Mouse (Mus musculus) heart, postnatal 0 days (tissue): Measurements from ENCODE around the gene Palld. TPM values are rescaled to one million over a fixed set of nuclear protein-coding genes. Genes with fewer than 3 reads are reported as not detected.

Experiments
- ATAC-seq: fragments of 200-750 bp; cut with Nextera tagmentation; 2 replicates; pipeline ENCODE4 v1.8.0; 2017; ENCODE audit warnings: low read depth, moderate number of reproducible peaks, moderate library complexity; ENCODE audit not compliant: insufficient read depth
- DNase-seq: peaks from one replicate; pipeline ENCODE4 v3.0.0-alpha.2; 2016; ENCODE audit warnings: low spot score
- H3K27ac ChIP-seq: fragments of 300-500 bp; sonication (generic); 2 replicates; pipeline ENCODE4 v1.5.1; 2014; ENCODE audit warnings: low read depth, mild to moderate bottlenecking
- H3K27me3 ChIP-seq: fragments of 300-500 bp; sonication (generic); 2 replicates; pipeline ENCODE4 v1.6.1; 2014; ENCODE audit warnings: low read length, mixed read lengths; ENCODE audit not compliant: control insufficient read depth, insufficient read depth
- H3K36me3 ChIP-seq: fragments of 300-500 bp; sonication (generic); replicated peaks from 2 replicates; pipeline ENCODE4 v1.6.1; 2014; ENCODE audit warnings: low read length, mixed read lengths; ENCODE audit not compliant: control insufficient read depth, insufficient read depth
- H3K4me1 ChIP-seq: fragments of 300-500 bp; sonication (generic); 2 replicates; pipeline ENCODE4 v1.6.1; 2014; ENCODE audit warnings: antibody characterized with exemption; ENCODE audit not compliant: control insufficient read depth, insufficient read depth
- H3K4me2 ChIP-seq: fragments of 300-500 bp; sonication (generic); 2 replicates; pipeline ENCODE4 v1.6.1; 2014; ENCODE audit warnings: low read depth, mild to moderate bottlenecking, low read length, moderate library complexity
- H3K4me3 ChIP-seq: fragments of 300-500 bp; sonication (generic); 2 replicates; pipeline ENCODE4 v1.5.1; 2014; ENCODE audit warnings: low read depth, low read length
- H3K9ac ChIP-seq: fragments of 300-500 bp; sonication (generic); replicated peaks from 2 replicates; pipeline ENCODE4 v1.6.1; 2014; ENCODE audit warnings: low read depth, low read length, mixed read lengths
- H3K9me3 ChIP-seq: fragments of 300-500 bp; sonication (generic); replicated peaks from 2 replicates; pipeline ENCODE4 v1.6.1; 2016; ENCODE audit warnings: low read length; ENCODE audit not compliant: control insufficient read depth
- CTCF ChIP-seq: IDR thresholded peaks from 2 replicates; pipeline ENCODE4 v1.5.1; 2016; ENCODE audit warnings: antibody characterized with exemption, control low read depth, low read depth
- EP300 ChIP-seq: IDR thresholded peaks from 2 replicates; pipeline ENCODE4 v1.6.1; 2016; ENCODE audit warnings: antibody characterized with exemption, low read depth
- WGBS: fragments of 180-500 bp; shearing (Covaris S2); extraction: QIAGEN DNeasy Blood & Tissue Kit; methylation state at CpG from one replicate; pipeline ENCODE4 v1.1.7; 2014; 5-methylcytosine and 5-hydroxymethylcytosine counted together
- polyA plus RNA-seq: library from polyadenylated mRNA; unstranded; fragments of >200 nt; fragmentation: Nextera tagmentation; extraction: Ambion mirVana; gene quantifications from 2 replicates; pipeline ENCODE4 v1.2.1, GENCODE M21; 2015
- total RNA-seq: library from RNA; depleted of rRNA; stranded (reverse); fragments of >200 nt; gene quantifications from 2 replicates; pipeline ENCODE4 v1.2.3, GENCODE M21; 2014; ENCODE audit warnings: low replicate concordance

Gene Palld
- total and polyA plus RNA-seq, 2 experiments from 2014 or later: 103 to 127 TPM

GRCm38 (mm10) chr8:61559979-61560378, 342.5 kb downstream of the Palld start:
- H3K4me2 ChIP-seq: no peak overlapping the region
- WGBS: 84% methylated on average over 4 of the region's 4 CpGs
- H3K9ac ChIP-seq: no peak overlapping the region
- H3K4me3 ChIP-seq: no peak overlapping the region
- ATAC-seq: no peak
- H3K9me3 ChIP-seq: no peaks in the 10 kb centered on the region
- H3K27ac ChIP-seq: peak overlapping the region; percentile 37
- DNase-seq: no peak
- H3K4me1 ChIP-seq: peaks cover 32% of the 10 kb centered on the region
- no peaks in the 10 kb centered on the region; the same call in 1 of the 2 replicates for H3K36me3 ChIP-seq
- H3K27me3 ChIP-seq: no peaks in the 10 kb centered on the region
- TF ChIP-seq EP300 (no peak), CTCF (no peak)

GRCm38 (mm10) chr8:61559450-61559849, 343.0 kb downstream of the Palld start:
- no peaks in the 10 kb centered on the region for H3K27me3 ChIP-seq
- no peaks in the 10 kb centered on the region; the same call in 1 of the 2 replicates for H3K36me3 ChIP-seq
- H3K4me1 ChIP-seq: peaks cover 32% of the 10 kb centered on the region
- no peak overlapping the region for H3K4me2 ChIP-seq
- no peaks in the 10 kb centered on the region for H3K9me3 ChIP-seq
- no peak for DNase-seq
- peak overlapping the region; percentile 37 for H3K27ac ChIP-seq
- TF ChIP-seq EP300 (no peak), CTCF (no peak)
- WGBS: 60% methylated on average over 5 of the region's 5 CpGs
- H3K4me3 ChIP-seq: no peak overlapping the region
- ATAC-seq: 0 out of 2 replicates have a peak, but pooled peaks have one; percentile 28
- H3K9ac ChIP-seq: no peak overlapping the region

- Histone ChIP-seq H3K36me3 (no peaks in the 10 kb centered on the region; the same call in 1 of the 2 replicates), H3K4me3 (no peak overlapping the region), H3K9me3 (no peaks in the 10 kb centered on the region), H3K27me3 (no peaks in the 10 kb centered on the region), H3K4me2 (no peak overlapping the region), H3K4me1 (peaks cover 28% of the 10 kb centered on the region), H3K27ac (peak overlapping the region; percentile 44; the same call in 1 of the 2 replicates), H3K9ac (no peak overlapping the region)
- DNase-seq (no peak), ATAC-seq (no peak)
- no peak for TF ChIP-seq EP300
- TF ChIP-seq CTCF: no peak
- WGBS: 44% methylated on average over 12 of the region's 12 CpGs
Measured at GRCm38 (mm10) chr8:61558051-61558846, 344.2 kb downstream of the Palld start.

GRCm38 (mm10) chr8:61557036-61557435, 345.5 kb downstream of the Palld start:
- Histone ChIP-seq H3K4me1 (peaks cover 28% of the 10 kb centered on the region), H3K4me3 (no peak overlapping the region), H3K27me3 (no peaks in the 10 kb centered on the region), H3K4me2 (no peak overlapping the region), H3K9me3 (no peaks in the 10 kb centered on the region), H3K27ac (no peak overlapping the region), H3K9ac (no peak overlapping the region), H3K36me3 (no peaks in the 10 kb centered on the region; the same call in 1 of the 2 replicates)
- ATAC-seq (no peak), DNase-seq (no peak)
- no peak for TF ChIP-seq EP300
- no peak for TF ChIP-seq CTCF

- Histone ChIP-seq H3K9ac (no peak overlapping the region), H3K36me3 (no peaks in the 10 kb centered on the region; the same call in 1 of the 2 replicates), H3K27me3 (no peaks in the 10 kb centered on the region), H3K4me1 (peaks cover 28% of the 10 kb centered on the region), H3K4me2 (no peak overlapping the region), H3K4me3 (no peak overlapping the region), H3K9me3 (no peaks in the 10 kb centered on the region), H3K27ac (no peak overlapping the region)
- TF ChIP-seq CTCF (no peak), EP300 (no peak)
- 83% methylated on average over 8 of the region's 8 CpGs for WGBS
- ATAC-seq: no peak
- no peak for DNase-seq
Measured at GRCm38 (mm10) chr8:61556219-61556618, 346.3 kb downstream of the Palld start.

GRCm38 (mm10) chr8:61555343-61555742, 347.1 kb downstream of the Palld start:
- TF ChIP-seq CTCF (no peak), EP300 (no peak)
- WGBS: 50% methylated on average over 6 of the region's 6 CpGs
- Histone ChIP-seq H3K4me1 (peaks cover 28% of the 10 kb centered on the region), H3K9me3 (no peaks in the 10 kb centered on the region), H3K9ac (no peak overlapping the region), H3K4me3 (no peak overlapping the region), H3K27ac (peak overlapping the region; percentile 11; the same call in 1 of the 2 replicates), H3K36me3 (no peaks in the 10 kb centered on the region), H3K27me3 (no peaks in the 10 kb centered on the region), H3K4me2 (no peak overlapping the region)
- DNase-seq (no peak), ATAC-seq (no peak)
